Mouse (Mus musculus) liver, embryonic 14.5 days (tissue): ENCODE measurements around the gene Spata6.

Experiments
- CTCF ChIP-seq: IDR thresholded peaks from 2 replicates; pipeline ENCODE4 v1.5.1; 2016; ENCODE audit warnings: antibody characterized with exemption, low read depth, control low read depth
- EP300 ChIP-seq: IDR thresholded peaks from 2 replicates; pipeline ENCODE4 v1.6.1; 2016; ENCODE audit warnings: antibody characterized with exemption, low read depth

DNA sequence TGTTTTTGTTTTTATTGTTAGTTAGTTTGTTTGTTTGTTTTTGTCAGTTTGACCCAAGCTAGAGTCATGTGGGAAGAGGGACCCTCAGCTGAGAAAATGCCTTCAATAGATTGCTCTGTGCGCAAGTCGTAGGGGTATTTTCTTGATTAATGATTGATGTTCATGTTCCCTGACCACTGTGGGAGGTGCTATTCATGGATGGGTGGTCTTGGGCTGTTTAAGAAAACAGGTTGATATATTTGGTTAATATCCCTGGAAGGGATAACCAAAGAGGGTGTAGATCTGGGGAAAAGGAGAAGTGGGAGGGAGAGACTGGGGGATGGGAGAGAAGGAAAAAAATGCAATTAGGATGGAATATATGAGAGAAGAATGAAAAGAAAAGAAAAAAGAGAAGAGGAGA is 15.7 kb upstream of the Spata6 start:
- TF ChIP-seq CTCF (no peak), EP300 (no peak)
